Mouse (Mus musculus): ENCODE measurements around the gene Padi2. TPM values are rescaled to one million over a fixed set of nuclear protein-coding genes. Genes with fewer than 3 reads are reported as not detected.

The Padi2 gene
- polyA plus RNA-seq, 1 experiment from 2014 or later: 0.45 TPM

- H3K27me3 ChIP-seq: peaks cover 11% of the 10 kb centered on the region; the same call in 1 of the 2 replicates
- no peak overlapping the region for H3K27ac ChIP-seq
- H3K4me3 ChIP-seq (replicated peaks): no peak overlapping the region
- H3K9me3 ChIP-seq: peaks cover 9% of the 10 kb centered on the region
- 85% methylated on average over 8 of the region's 8 CpGs for WGBS
- H3K36me3 ChIP-seq (replicated peaks): no peaks in the 10 kb centered on the region
- H3K4me1 ChIP-seq: peaks cover 12% of the 10 kb centered on the region
- no peak overlapping the region for H3K4me2 ChIP-seq
- no peak for ATAC-seq (ENCODE audit: low FRiP score)
- no peak overlapping the region for H3K9ac ChIP-seq
These were observed 34.1 kb upstream of the Padi2 start for GRCm38 (mm10) chr4:140871851-140872685.

GRCm38 (mm10) chr4:140872686-140872992 lies 33.5 kb upstream of the Padi2 start:
- WGBS: 93% methylated on average over 5 of the region's 5 CpGs
- Histone ChIP-seq H3K4me3 (replicated peaks) (no peak overlapping the region), H3K27ac (no peak overlapping the region), H3K27me3 (peaks cover 11% of the 10 kb centered on the region; the same call in 1 of the 2 replicates), H3K9me3 (peaks cover 9% of the 10 kb centered on the region), H3K4me2 (no peak overlapping the region), H3K4me1 (peaks cover 12% of the 10 kb centered on the region), H3K9ac (no peak overlapping the region), H3K36me3 (replicated peaks) (no peaks in the 10 kb centered on the region)
- ATAC-seq (ENCODE audit: low FRiP score): no peak

GRCm38 (mm10) chr4:140873011-140873410 lies 33.1 kb upstream of the Padi2 start:
- no peak overlapping the region for H3K4me2 ChIP-seq
- H3K9me3 ChIP-seq: peaks cover 9% of the 10 kb centered on the region
- ATAC-seq (ENCODE audit: low FRiP score): no peak
- peaks cover 11% of the 10 kb centered on the region; the same call in 1 of the 2 replicates for H3K27me3 ChIP-seq
- no peak overlapping the region for H3K9ac ChIP-seq
- H3K27ac ChIP-seq: no peak overlapping the region
- 72% methylated on average over 11 of the region's 11 CpGs for WGBS
- H3K4me1 ChIP-seq: peaks cover 11% of the 10 kb centered on the region
- H3K4me3 ChIP-seq (replicated peaks): no peak overlapping the region
- H3K36me3 ChIP-seq (replicated peaks): no peaks in the 10 kb centered on the region

- H3K36me3 ChIP-seq (replicated peaks): no peaks in the 10 kb centered on the region
- H3K4me3 ChIP-seq (replicated peaks): no peak overlapping the region
- H3K27me3 ChIP-seq: no peaks in the 10 kb centered on the region
- WGBS: 88% methylated on average over 8 of the region's 8 CpGs
- H3K27ac ChIP-seq: no peak overlapping the region
- H3K4me2 ChIP-seq: no peak overlapping the region
- H3K9me3 ChIP-seq: peaks cover 9% of the 10 kb centered on the region
- ATAC-seq (ENCODE audit: low FRiP score): no peak
- H3K9ac ChIP-seq: no peak overlapping the region
- H3K4me1 ChIP-seq: peaks cover 3% of the 10 kb centered on the region; the same call in 1 of the 2 replicates
These were observed 30.0 kb upstream of the Padi2 start for GRCm38 (mm10) chr4:140876161-140876560.

- WGBS: 71% methylated on average over 6 of the region's 6 CpGs
These were observed 29.5 kb upstream of the Padi2 start for GRCm38 (mm10) chr4:140876681-140877080.

GRCm38 (mm10) chr4:140877441-140877840 lies 28.7 kb upstream of the Padi2 start:
- 84% methylated on average over 9 of the region's 9 CpGs for WGBS
- no peak overlapping the region for H3K4me2 ChIP-seq
- peaks cover 17% of the 10 kb centered on the region for H3K9me3 ChIP-seq
- no peaks in the 10 kb centered on the region for H3K36me3 ChIP-seq (replicated peaks)
- H3K27ac ChIP-seq: no peak overlapping the region
- no peak for ATAC-seq (ENCODE audit: low FRiP score)
- no peak overlapping the region for H3K4me3 ChIP-seq (replicated peaks)
- H3K27me3 ChIP-seq: no peaks in the 10 kb centered on the region
- H3K4me1 ChIP-seq: peaks cover 3% of the 10 kb centered on the region; the same call in 1 of the 2 replicates
- H3K9ac ChIP-seq: no peak overlapping the region

More at GRCm38 (mm10) chr4:140876681-140877080, 29.5 kb upstream of the Padi2 start:
- Histone ChIP-seq H3K27me3 (no peaks in the 10 kb centered on the region), H3K27ac (no peak overlapping the region), H3K9ac (no peak overlapping the region), H3K9me3 (peaks cover 9% of the 10 kb centered on the region), H3K4me1 (peaks cover 3% of the 10 kb centered on the region; the same call in 1 of the 2 replicates), H3K4me2 (no peak overlapping the region), H3K4me3 (replicated peaks) (no peak overlapping the region), H3K36me3 (replicated peaks) (no peaks in the 10 kb centered on the region)
- ATAC-seq (ENCODE audit: low FRiP score): no peak

GRCm38 (mm10) chr4:140878655-140879054 lies 27.5 kb upstream of the Padi2 start:
- no peaks in the 10 kb centered on the region for H3K27me3 ChIP-seq
- no peak overlapping the region for H3K9ac ChIP-seq
- H3K27ac ChIP-seq: no peak overlapping the region
- no peaks in the 10 kb centered on the region for H3K36me3 ChIP-seq (replicated peaks)
- peaks cover 14% of the 10 kb centered on the region; the same call in 1 of the 2 replicates for H3K9me3 ChIP-seq
- H3K4me1 ChIP-seq: peaks cover 3% of the 10 kb centered on the region; the same call in 1 of the 2 replicates
- no peak overlapping the region for H3K4me2 ChIP-seq
- H3K4me3 ChIP-seq (replicated peaks): no peak overlapping the region
- 94% methylated on average over 9 of the region's 9 CpGs for WGBS
- ATAC-seq (ENCODE audit: low FRiP score): no peak

GRCm38 (mm10) chr4:140879116-140879515 lies 27.0 kb upstream of the Padi2 start:
- peaks cover 11% of the 10 kb centered on the region; the same call in 1 of the 2 replicates for H3K9me3 ChIP-seq
- H3K9ac ChIP-seq: no peak overlapping the region
- H3K4me2 ChIP-seq: no peak overlapping the region
- 90% methylated on average over 6 of the region's 6 CpGs for WGBS
- no peak overlapping the region for H3K4me3 ChIP-seq (replicated peaks)
- no peaks in the 10 kb centered on the region for H3K36me3 ChIP-seq (replicated peaks)
- no peak for ATAC-seq (ENCODE audit: low FRiP score)
- H3K4me1 ChIP-seq: peaks cover 3% of the 10 kb centered on the region; the same call in 1 of the 2 replicates
- no peak overlapping the region for H3K27ac ChIP-seq
- no peaks in the 10 kb centered on the region for H3K27me3 ChIP-seq

- Histone ChIP-seq H3K4me3 (replicated peaks) (no peak overlapping the region), H3K9me3 (peaks cover 10% of the 10 kb centered on the region; the same call in 1 of the 2 replicates), H3K4me2 (no peak overlapping the region), H3K4me1 (peaks cover 3% of the 10 kb centered on the region; the same call in 1 of the 2 replicates), H3K9ac (no peak overlapping the region), H3K27ac (no peak overlapping the region), H3K27me3 (no peaks in the 10 kb centered on the region), H3K36me3 (replicated peaks) (no peaks in the 10 kb centered on the region)
- 67% methylated on average over 4 of the region's 4 CpGs for WGBS
- no peak for ATAC-seq (ENCODE audit: low FRiP score)
These were observed 26.4 kb upstream of the Padi2 start for GRCm38 (mm10) chr4:140879739-140880138.

- ATAC-seq (ENCODE audit: low FRiP score): no peak
- Histone ChIP-seq H3K36me3 (replicated peaks) (no peaks in the 10 kb centered on the region), H3K9ac (no peak overlapping the region), H3K27me3 (no peaks in the 10 kb centered on the region), H3K27ac (no peak overlapping the region), H3K4me3 (replicated peaks) (no peak overlapping the region), H3K9me3 (peaks cover 10% of the 10 kb centered on the region; the same call in 1 of the 2 replicates), H3K4me1 (peaks cover 3% of the 10 kb centered on the region; the same call in 1 of the 2 replicates), H3K4me2 (no peak overlapping the region)
- 81% methylated on average over 3 of the region's 3 CpGs for WGBS
These were observed 25.9 kb upstream of the Padi2 start for GRCm38 (mm10) chr4:140880207-140880606.

- Histone ChIP-seq H3K27me3 (no peaks in the 10 kb centered on the region), H3K36me3 (replicated peaks) (no peaks in the 10 kb centered on the region), H3K4me3 (replicated peaks) (no peak overlapping the region), H3K9ac (no peak overlapping the region), H3K4me1 (peaks cover 3% of the 10 kb centered on the region; the same call in 1 of the 2 replicates), H3K27ac (no peak overlapping the region), H3K4me2 (no peak overlapping the region), H3K9me3 (peaks cover 10% of the 10 kb centered on the region; the same call in 1 of the 2 replicates)
- no peak for ATAC-seq (ENCODE audit: low FRiP score)
- WGBS: 83% methylated on average over 8 of the region's 8 CpGs
These were observed 25.0 kb upstream of the Padi2 start for GRCm38 (mm10) chr4:140881026-140881670.

GRCm38 (mm10) chr4:140881771-140882170 lies 24.4 kb upstream of the Padi2 start:
- Histone ChIP-seq H3K4me1 (peaks cover 3% of the 10 kb centered on the region; the same call in 1 of the 2 replicates), H3K4me3 (replicated peaks) (no peak overlapping the region), H3K9me3 (peaks cover 10% of the 10 kb centered on the region; the same call in 1 of the 2 replicates), H3K27ac (no peak overlapping the region), H3K36me3 (replicated peaks) (no peaks in the 10 kb centered on the region), H3K27me3 (no peaks in the 10 kb centered on the region), H3K9ac (no peak overlapping the region), H3K4me2 (no peak overlapping the region)
- WGBS: 92% methylated on average over 13 of the region's 13 CpGs
- no peak for ATAC-seq (ENCODE audit: low FRiP score)

All from forebrain, embryonic 12.5 days (tissue).